Mouse (Mus musculus) kidney, adult 2 months (tissue): ENCODE results near the gene Slc24a3. TPM values are rescaled to one million over a fixed set of nuclear protein-coding genes. Genes with fewer than 3 reads are reported as not detected.
A peak's percentile ranks its signal among the peaks of the same experiment; 100 is the strongest.

ENCODE experiments used
- DNase-seq: peaks from one replicate; pipeline ENCODE4 v3.0.0; 2021
- H3K27ac ChIP-seq: fragments of 200-500 bp; 2 replicates; pipeline ENCODE4 v1.5.1; 2012; ENCODE audit warnings: low read depth, low read length, control low read depth, inconsistent platforms; ENCODE audit not compliant: insufficient read depth
- H3K27me3 ChIP-seq: fragments of 200-500 bp; replicated peaks from 2 replicates; pipeline ENCODE4 v1.6.1; 2012; ENCODE audit warnings: mild to moderate bottlenecking, moderate library complexity, low read length, inconsistent platforms; ENCODE audit not compliant: control insufficient read depth, insufficient read depth
- H3K36me3 ChIP-seq: fragments of 200-500 bp; 2 replicates; pipeline ENCODE4 v1.6.1; 2012; ENCODE audit warnings: mild to moderate bottlenecking, moderate library complexity, low read length, inconsistent platforms; ENCODE audit not compliant: control insufficient read depth, insufficient read depth
- H3K4me1 ChIP-seq: fragments of 200-500 bp; 2 replicates; pipeline ENCODE4 v1.6.1; 2011; ENCODE audit warnings: low read length; ENCODE audit not compliant: control insufficient read depth, insufficient read depth
- H3K4me3 ChIP-seq: fragments of 200-500 bp; 2 replicates; pipeline ENCODE4 v1.5.1; 2011; ENCODE audit warnings: mild to moderate bottlenecking, low read depth, low read length, control low read depth; ENCODE audit not compliant: insufficient read depth
- CTCF ChIP-seq: fragments of 200-500 bp; conservative IDR thresholded peaks from 2 replicates; pipeline ENCODE4 v1.5.1; 2011; ENCODE audit warnings: low read depth, mild to moderate bottlenecking, control low read depth, low read length, moderate library complexity, mixed read lengths; ENCODE audit not compliant: insufficient read depth, insufficient read length
- POLR2A ChIP-seq: fragments of 200-500 bp; IDR thresholded peaks from one replicate; pipeline ENCODE4 v1.6.1; 2011; ENCODE audit warnings: low read depth, low read length, control low read depth
- WGBS: fragments of 180-500 bp; shearing (Covaris S2); methylation state at CpG from one replicate; pipeline ENCODE4 v1.1.7; 2018; 5-methylcytosine and 5-hydroxymethylcytosine counted together
- polyA plus RNA-seq: library from polyadenylated mRNA; depleted of rRNA; stranded (reverse); fragments of >200 nt; gene quantifications from 2 replicates; pipeline ENCODE4 v1.2.3, GENCODE M21; 2012

Slc24a3 gene
- polyA plus RNA-seq, 1 experiment: 3.4 TPM

GRCm38 (mm10) chr2:145640255-145640984 is 472.9 kb downstream of the Slc24a3 start:
- TF ChIP-seq CTCF (no peak), POLR2A (no peak)
- Histone ChIP-seq H3K27ac (no peak overlapping the region), H3K27me3 (no peaks in the 10 kb centered on the region), H3K4me1 (no peaks in the 10 kb centered on the region), H3K36me3 (no peaks in the 10 kb centered on the region), H3K4me3 (no peak overlapping the region)
- no peak for DNase-seq
- WGBS: 55% methylated on average over 21 of the region's 21 CpGs

GRCm38 (mm10) chr2:145655373-145655960 is 487.9 kb downstream of the Slc24a3 start:
- Histone ChIP-seq H3K27ac (no peak overlapping the region), H3K36me3 (no peaks in the 10 kb centered on the region), H3K4me3 (no peak overlapping the region), H3K27me3 (no peaks in the 10 kb centered on the region), H3K4me1 (no peaks in the 10 kb centered on the region)
- no peak for DNase-seq
- no peak for TF ChIP-seq CTCF
- no peak for TF ChIP-seq POLR2A
- 41% methylated on average over 12 of the region's 12 CpGs for WGBS

GRCm38 (mm10) chr2:145656121-145656520 is 488.6 kb downstream of the Slc24a3 start:
- H3K4me1 ChIP-seq: no peaks in the 10 kb centered on the region
- H3K27me3 ChIP-seq: no peaks in the 10 kb centered on the region
- WGBS: 76% methylated on average over 3 of the region's 3 CpGs
- H3K36me3 ChIP-seq: no peaks in the 10 kb centered on the region
- TF ChIP-seq CTCF (no peak), POLR2A (no peak)
- no peak for DNase-seq
- no peak overlapping the region for H3K4me3 ChIP-seq
- H3K27ac ChIP-seq: no peak overlapping the region

GRCm38 (mm10) chr2:145656716-145657115 is 489.2 kb downstream of the Slc24a3 start:
- 22% methylated on average over 1 of the region's 1 CpGs for WGBS

GRCm38 (mm10) chr2:145661242-145661641 is 493.7 kb downstream of the Slc24a3 start:
- DNase-seq: no peak

More at GRCm38 (mm10) chr2:145656716-145657115, 489.2 kb downstream of the Slc24a3 start:
- TF ChIP-seq CTCF (no peak), POLR2A (no peak)
- Histone ChIP-seq H3K4me1 (no peaks in the 10 kb centered on the region), H3K27ac (no peak overlapping the region), H3K36me3 (no peaks in the 10 kb centered on the region), H3K4me3 (no peak overlapping the region), H3K27me3 (no peaks in the 10 kb centered on the region)
- no peak for DNase-seq

GRCm38 (mm10) chr2:145663899-145664298 is 496.3 kb downstream of the Slc24a3 start:
- H3K4me1 ChIP-seq: peaks cover 5% of the 10 kb centered on the region; the same call in 1 of the 2 replicates
- H3K36me3 ChIP-seq: no peaks in the 10 kb centered on the region
- TF ChIP-seq POLR2A: no peak
- no peak for TF ChIP-seq CTCF
- 54% methylated on average over 7 of the region's 7 CpGs for WGBS
- no peak overlapping the region for H3K4me3 ChIP-seq
- peak overlapping the region; percentile 45; the same call in 1 of the 2 replicates for H3K27ac ChIP-seq
- no peak for DNase-seq
- no peaks in the 10 kb centered on the region for H3K27me3 ChIP-seq

More at GRCm38 (mm10) chr2:145661242-145661641, 493.7 kb downstream of the Slc24a3 start:
- no peak overlapping the region for H3K4me3 ChIP-seq
- TF ChIP-seq POLR2A: no peak
- no peak for TF ChIP-seq CTCF
- no peaks in the 10 kb centered on the region for H3K36me3 ChIP-seq
- 62% methylated on average over 7 of the region's 7 CpGs for WGBS
- no peaks in the 10 kb centered on the region for H3K27me3 ChIP-seq
- peaks cover 5% of the 10 kb centered on the region; the same call in 1 of the 2 replicates for H3K4me1 ChIP-seq
- no peak overlapping the region for H3K27ac ChIP-seq

- H3K4me1 ChIP-seq: peaks cover 5% of the 10 kb centered on the region; the same call in 1 of the 2 replicates
- TF ChIP-seq POLR2A: no peak
- TF ChIP-seq CTCF: no peak
- H3K27ac ChIP-seq: peak overlapping the region; percentile 45; the same call in 1 of the 2 replicates
- peak; percentile 61 for DNase-seq
- H3K27me3 ChIP-seq: no peaks in the 10 kb centered on the region
- no peaks in the 10 kb centered on the region for H3K36me3 ChIP-seq
- no peak overlapping the region for H3K4me3 ChIP-seq
- WGBS: 47% methylated on average over 2 of the region's 2 CpGs
Observed at GRCm38 (mm10) chr2:145664311-145664710, 496.8 kb downstream of the Slc24a3 start.
